Mouse (Mus musculus) MEL (cell line): ENCODE results near the gene Ap4e1. TPM values are rescaled to one million over a fixed set of nuclear protein-coding genes. Genes with fewer than 3 reads are reported as not detected.

Experiments used
- DNase-seq: peaks from one replicate; pipeline ENCODE4 v3.0.0; 2011; ENCODE audit warnings: low read depth, low spot score
- H3K27ac ChIP-seq: 2 replicates; pipeline ENCODE4 v1.5.1; 2012; ENCODE audit warnings: low read depth, mild to moderate bottlenecking, control low read depth, low read length, moderate library complexity; ENCODE audit not compliant: control insufficient read depth
- H3K27me3 ChIP-seq, 2 experiments: fragments of 150-350 bp in 1 of 2; sonication (generic) in 1 of 2; 2 replicates each; pipeline ENCODE4 v1.6.1; 2012; ENCODE audit warnings: low read length in 2 of 2, mild to moderate bottlenecking in 2 of 2, improper control_type of control experiment in 1 of 2, moderate library complexity in 1 of 2; ENCODE audit not compliant: insufficient read depth in 2 of 2, control insufficient read depth in 1 of 2
- H3K36me3 ChIP-seq, 2 experiments: 2 replicates each; pipeline ENCODE4 v1.6.1; 2012 to 2014; ENCODE audit warnings: low read length in 2 of 2, improper control_type of control experiment in 1 of 2, inconsistent platforms in 1 of 2, mild to moderate bottlenecking in 1 of 2; ENCODE audit not compliant: insufficient read depth in 2 of 2, control insufficient read depth in 1 of 2
- H3K4me1 ChIP-seq, 2 experiments: fragments of 150-350 bp in 1 of 2; sonication (generic) in 1 of 2; 2 replicates each; pipeline ENCODE4 v1.6.1; 2012; ENCODE audit warnings: low read length in 2 of 2, improper control_type of control experiment in 1 of 2, mild to moderate bottlenecking in 1 of 2; ENCODE audit not compliant: insufficient read depth in 2 of 2, control insufficient read depth in 1 of 2
- H3K4me3 ChIP-seq, 2 experiments: fragments of 150-350 bp in 1 of 2; sonication (generic) in 1 of 2; 2 replicates each; pipeline ENCODE4 v1.5.1; 2012; ENCODE audit warnings: low read depth in 2 of 2, low read length in 2 of 2, mild to moderate bottlenecking in 2 of 2, moderate library complexity in 2 of 2, control low read depth in 1 of 2, improper control_type of control experiment in 1 of 2; ENCODE audit not compliant: control insufficient read depth in 1 of 2, insufficient read depth in 1 of 2
- H3K79me2 ChIP-seq: 2 replicates; pipeline ENCODE4 v1.6.1; 2012; ENCODE audit warnings: mild to moderate bottlenecking, low read length, moderate library complexity; ENCODE audit not compliant: control insufficient read depth, poor library complexity, insufficient read depth
- H3K9ac ChIP-seq: 2 replicates; pipeline ENCODE4 v1.6.1; 2012; ENCODE audit warnings: low read depth, mild to moderate bottlenecking, control low read depth, low read length, moderate library complexity; ENCODE audit not compliant: control insufficient read depth, poor library complexity, severe bottlenecking
- H3K9me3 ChIP-seq: fragments of 150-350 bp; sonication (generic); replicated peaks from 2 replicates; pipeline ENCODE4 v1.6.1; 2012; ENCODE audit warnings: mild to moderate bottlenecking, low read length, improper control_type of control experiment, moderate library complexity; ENCODE audit not compliant: insufficient read depth
- CHD1 ChIP-seq: IDR thresholded peaks from 2 replicates; pipeline ENCODE4 v1.6.1; 2012; ENCODE audit warnings: low read depth, mild to moderate bottlenecking, inconsistent platforms, low read length, improper control_type of control experiment
- CTCF ChIP-seq, 3 experiments: IDR thresholded peaks in 2 of 3; conservative IDR thresholded peaks in 1 of 3; 2 replicates each; pipeline ENCODE4 v1.5.1; 2011 to 2012; ENCODE audit warnings: low read length in 3 of 3, low read depth in 2 of 3, mild to moderate bottlenecking in 2 of 3, improper control_type of control experiment in 1 of 3, inconsistent platforms in 1 of 3, mixed read lengths in 1 of 3, moderate library complexity in 1 of 3; ENCODE audit not compliant: control insufficient read depth in 1 of 3, insufficient read depth in 1 of 3, poor library complexity in 1 of 3, severe bottlenecking in 1 of 3
- E2F4 ChIP-seq: IDR thresholded peaks from 2 replicates; pipeline ENCODE4 v1.6.1; 2011; ENCODE audit warnings: low read depth, low read length, improper control_type of control experiment, borderline replicate concordance
- HCFC1 ChIP-seq: IDR thresholded peaks from 2 replicates; pipeline ENCODE4 v1.6.1; 2012; ENCODE audit warnings: low read depth, mild to moderate bottlenecking, inconsistent platforms, low read length, improper control_type of control experiment, moderate library complexity
- KAT2A ChIP-seq: conservative IDR thresholded peaks from 2 replicates; pipeline ENCODE4 v1.6.1; 2012; ENCODE audit warnings: low read depth, low read length, improper control_type of control experiment, inconsistent platforms
- MEF2A ChIP-seq: IDR thresholded peaks from 2 replicates; pipeline ENCODE4 v1.6.1; 2014; ENCODE audit warnings: low read depth, mild to moderate bottlenecking, inconsistent platforms, low read length, improper control_type of control experiment; ENCODE audit not compliant: poor library complexity, insufficient replicate concordance, severe bottlenecking; ENCODE audit errors: extremely low read depth
- MYC ChIP-seq: IDR thresholded peaks from 2 replicates; pipeline ENCODE4 v1.6.1; 2011; ENCODE audit warnings: low read depth, mild to moderate bottlenecking, low read length, improper control_type of control experiment, moderate library complexity
- NELFE ChIP-seq: IDR thresholded peaks from 2 replicates; pipeline ENCODE4 v1.6.1; 2011; ENCODE audit warnings: low read depth, low read length, improper control_type of control experiment
- NRF1 ChIP-seq: IDR thresholded peaks from 2 replicates; pipeline ENCODE4 v1.6.1; 2014; ENCODE audit warnings: low read depth, mild to moderate bottlenecking, inconsistent platforms, low read length, improper control_type of control experiment, moderate library complexity; ENCODE audit not compliant: poor library complexity, insufficient read depth, severe bottlenecking
- RCOR1 ChIP-seq: IDR thresholded peaks from 2 replicates; pipeline ENCODE4 v1.6.1; 2012; ENCODE audit warnings: low read depth, mild to moderate bottlenecking, inconsistent platforms, low read length, improper control_type of control experiment
- SIN3A ChIP-seq: IDR thresholded peaks from 2 replicates; pipeline ENCODE4 v1.6.1; 2012; ENCODE audit warnings: low read length, improper control_type of control experiment, inconsistent platforms
- SMC3 ChIP-seq: IDR thresholded peaks from 2 replicates; pipeline ENCODE4 v1.6.1; 2011; ENCODE audit warnings: low read depth, low read length, improper control_type of control experiment
- TAL1 ChIP-seq: IDR thresholded peaks from 2 replicates; pipeline ENCODE4 v1.6.1; 2012; ENCODE audit warnings: mild to moderate bottlenecking, inconsistent platforms, low read length, moderate library complexity, mixed read lengths
- USF1 ChIP-seq: IDR thresholded peaks from 2 replicates; pipeline ENCODE4 v1.6.1; 2014; ENCODE audit warnings: low read depth, mild to moderate bottlenecking, inconsistent platforms, low read length, improper control_type of control experiment, moderate library complexity
- USF2 ChIP-seq, 2 experiments: IDR thresholded peaks; 2 replicates each; pipeline ENCODE4 v1.6.1; 2011 to 2012; ENCODE audit warnings: improper control_type of control experiment in 2 of 2, low read length in 2 of 2, borderline replicate concordance in 1 of 2, inconsistent platforms in 1 of 2, low read depth in 1 of 2, mild to moderate bottlenecking in 1 of 2; ENCODE audit not compliant: insufficient read depth in 1 of 2
- ZMIZ1 ChIP-seq: IDR thresholded peaks from 2 replicates; pipeline ENCODE4 v1.6.1; 2012; ENCODE audit warnings: low read depth, mild to moderate bottlenecking, inconsistent platforms, low read length, improper control_type of control experiment, moderate library complexity
- ZNF384 ChIP-seq: IDR thresholded peaks from 2 replicates; pipeline ENCODE4 v1.6.1; 2012; ENCODE audit warnings: low read depth, mild to moderate bottlenecking, inconsistent platforms, low read length, improper control_type of control experiment
- polyA plus RNA-seq, 2 experiments: library from polyadenylated mRNA; stranded (reverse) in 1 of 2; unstranded in 1 of 2; fragments of >175 nt in 1 of 2; fragments of >200 nt in 1 of 2; gene quantifications; 2 replicates each; pipeline versions ENCODE4 v1.2.1 to v1.2.4; 2012; ENCODE audit warnings: low replicate concordance in 2 of 2, low read depth in 1 of 2; ENCODE audit not compliant: insufficient read length in 2 of 2, insufficient read depth in 1 of 2, missing spikeins in 1 of 2
- total RNA-seq: library from RNA; depleted of rRNA; stranded (reverse); fragments of 300-350 nt; gene quantifications from 2 replicates; pipeline ENCODE4 v1.2.3, GENCODE M21; 2012

Ap4e1 gene
- total and polyA plus RNA-seq, 3 experiments = 9.4 TPM; not detected in 1

- TF ChIP-seq MYC = no peak
- TF ChIP-seq MEF2A = no peak
- TF ChIP-seq CTCF (IDR thresholded peaks at IDR 0.05 in 2 of 3, conservative IDR thresholded peaks at IDR 0.05 in 1 of 3; ENCODE audit: control insufficient read depth in 1 of 3, insufficient read depth in 1 of 3, low read depth in 2 of 3, low read length in 3 of 3, poor library complexity in 1 of 3, severe bottlenecking in 1 of 3) = peak; percentile 73 to 90 (median 79)
- TF ChIP-seq SIN3A = peak; percentile 87
- TF ChIP-seq NELFE = peak; percentile 43; the same call in 1 of the 2 replicates
- peak; percentile 58 for TF ChIP-seq HCFC1
These were observed 1.7 kb upstream of the Ap4e1 start (continued) for GRCm38 (mm10) chr2:127006634-127007370.

- H3K36me3 ChIP-seq = peaks cover 0 to 7% of the 10 kb centered on the region in 2 experiments; a peak in 2 of 4 replicates
- peak overlapping the region; percentile 65 for H3K9ac ChIP-seq
- no peaks in the 10 kb centered on the region for H3K27me3 ChIP-seq
- H3K4me3 ChIP-seq = peak overlapping the region; percentile 50 to 62
- H3K27ac ChIP-seq = peak overlapping the region; percentile 67
- TF ChIP-seq USF2 (IDR thresholded peaks at IDR 0.05; ENCODE audit: borderline replicate concordance in 1 of 2, insufficient read depth in 1 of 2, low read depth in 1 of 2, low read length in 2 of 2) (no peak), TAL1 (no peak), ZNF384 (0 out of 2 replicates have a peak, but pooled peaks have one; percentile 38)
- TF ChIP-seq, all 39 proteins: peak for 1
- Histone ChIP-seq H3K79me2 (peaks cover 8% of the 10 kb centered on the region), H3K4me1 (peaks cover 2 to 8% of the 10 kb centered on the region in 2 experiments; a peak in 3 of 4 replicates), H3K9me3 (no peaks in the 10 kb centered on the region)
- DNase-seq = peak; percentile 69
These were observed 1.0 kb upstream of the Ap4e1 start for GRCm38 (mm10) chr2:127007509-127007908.

DNA sequence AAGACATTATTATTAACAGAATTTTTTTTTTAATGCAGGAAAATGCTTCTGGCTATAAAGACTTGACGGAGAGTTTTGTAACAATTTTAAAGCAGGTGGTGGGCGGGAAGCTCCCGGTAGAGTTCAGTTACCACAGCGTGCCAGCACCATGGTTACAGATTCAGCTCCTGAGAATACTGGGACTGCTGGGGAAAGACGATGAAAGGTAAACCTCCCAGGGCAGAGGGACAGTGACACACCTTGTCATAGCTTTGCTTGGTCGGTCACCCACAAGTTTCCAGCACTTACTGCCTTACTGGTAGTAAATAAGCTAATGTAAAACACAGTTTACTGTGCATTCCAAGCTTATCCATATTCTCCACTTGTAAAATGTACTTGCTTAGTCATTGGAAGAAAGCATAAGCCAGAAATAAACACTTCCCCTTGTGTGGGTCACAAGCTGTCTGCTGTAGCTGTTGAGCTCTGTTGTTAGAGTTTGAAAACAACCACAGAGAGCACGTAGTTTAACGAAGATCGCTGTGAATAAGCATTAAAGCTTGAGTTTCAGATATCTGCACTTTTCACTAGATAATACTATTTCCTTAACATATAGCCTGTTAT, 26.6 kb downstream of the Ap4e1 start:
- no peak overlapping the region for H3K4me3 ChIP-seq

More for the DNA sequence above, 26.6 kb downstream of the Ap4e1 start:
- Histone ChIP-seq H3K9me3 (no peaks in the 10 kb centered on the region), H3K9ac (no peak overlapping the region), H3K27ac (no peak overlapping the region), H3K27me3 (no peaks in the 10 kb centered on the region), H3K36me3 (peaks cover 0 to 6% of the 10 kb centered on the region in 2 experiments; a peak in 2 of 4 replicates), H3K79me2 (no peaks in the 10 kb centered on the region), H3K4me1 (no peaks in the 10 kb centered on the region)
- no peak for DNase-seq
- TF ChIP-seq E2F4 = no peak
- no peak for TF ChIP-seq RCOR1
- TF ChIP-seq TAL1 = no peak
- no peak for TF ChIP-seq USF1
- no peak for TF ChIP-seq MYC
- no peak for TF ChIP-seq KAT2A
- TF ChIP-seq MEF2A = no peak
- TF ChIP-seq NRF1 = no peak
- no peak for TF ChIP-seq CHD1
- TF ChIP-seq SMC3 = no peak
- TF ChIP-seq CTCF (IDR thresholded peaks at IDR 0.05 in 2 of 3, conservative IDR thresholded peaks at IDR 0.05 in 1 of 3; ENCODE audit: control insufficient read depth in 1 of 3, insufficient read depth in 1 of 3, low read depth in 2 of 3, low read length in 3 of 3, poor library complexity in 1 of 3, severe bottlenecking in 1 of 3) = no peak
- no peak for TF ChIP-seq ZMIZ1
